Mouse (Mus musculus): ENCODE measurements around the gene Ermard.

The Ermard gene

DNA sequence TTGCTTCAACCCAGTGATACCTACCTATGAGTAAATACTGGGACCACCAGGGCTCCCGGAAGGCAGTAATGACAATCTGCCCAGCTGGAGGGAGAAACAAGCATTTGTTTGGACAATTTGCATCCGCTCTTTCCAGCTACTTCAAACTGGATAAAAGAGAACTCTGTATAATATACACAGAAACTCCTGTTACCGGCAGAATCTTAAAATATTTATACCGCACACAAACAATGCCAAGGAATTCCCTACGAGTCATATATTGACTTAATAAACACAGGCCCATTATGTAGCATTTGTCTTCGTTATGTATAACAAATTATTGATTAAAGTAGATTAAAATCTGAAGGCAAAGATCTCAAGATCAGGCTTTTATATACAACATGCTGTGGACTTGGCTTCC lies 79.6 kb downstream of the Ermard start:
- no peak for DNase-seq (ENCODE audit: low spot score)

DNA sequence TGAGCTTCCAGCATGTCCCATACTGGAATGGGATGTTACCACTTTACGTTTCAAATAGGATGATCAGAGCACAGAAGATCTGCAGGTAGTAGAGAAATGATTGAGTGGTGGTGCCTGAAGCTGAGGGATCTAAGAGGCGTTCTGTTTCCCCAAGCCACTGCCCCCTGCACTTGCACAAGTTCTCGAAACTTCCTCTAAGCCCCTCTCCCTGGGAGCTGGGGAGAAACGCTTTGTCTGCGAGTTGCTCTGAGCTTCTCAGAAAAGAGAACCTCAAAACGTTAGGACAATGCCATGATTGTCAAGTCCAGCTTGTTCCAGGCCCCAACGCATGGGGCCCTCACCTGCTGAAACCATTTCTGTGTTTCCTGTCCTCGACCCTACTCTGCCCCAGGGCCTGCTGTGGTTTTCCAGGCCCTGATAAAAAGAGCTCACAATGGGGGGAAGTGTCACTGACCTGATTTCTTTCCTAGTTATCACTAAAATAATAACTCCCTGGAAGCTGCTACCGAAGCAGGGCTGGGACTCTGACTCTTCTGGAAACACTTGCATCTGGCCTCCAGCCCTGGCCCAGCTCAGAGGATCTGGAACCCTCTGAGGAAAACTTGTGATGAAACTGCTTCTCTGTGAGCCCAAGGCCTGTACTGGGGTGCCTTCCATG lies 88.8 kb downstream of the Ermard start:
- no peak for DNase-seq (ENCODE audit: low spot score)

DNA sequence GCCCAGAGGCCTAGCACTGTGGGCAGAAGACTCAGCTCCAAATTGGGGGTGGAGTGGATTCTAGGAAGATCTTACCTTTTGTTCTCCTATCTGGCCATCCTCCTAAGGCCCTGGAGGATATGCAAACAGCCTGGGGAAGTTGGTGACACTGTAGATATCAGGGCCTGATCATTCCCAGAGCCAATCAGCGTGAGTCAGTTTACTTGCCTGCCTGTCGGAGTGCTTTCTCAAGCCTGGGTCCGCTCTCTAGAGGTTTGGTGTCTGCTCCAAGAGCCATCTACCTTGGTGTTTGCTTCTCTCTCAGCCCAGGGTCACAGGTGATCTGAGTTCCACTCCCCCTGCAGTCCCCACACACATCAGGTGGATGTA lies 89.3 kb downstream of the Ermard start:
- DNase-seq (ENCODE audit: low spot score) = no peak

DNA sequence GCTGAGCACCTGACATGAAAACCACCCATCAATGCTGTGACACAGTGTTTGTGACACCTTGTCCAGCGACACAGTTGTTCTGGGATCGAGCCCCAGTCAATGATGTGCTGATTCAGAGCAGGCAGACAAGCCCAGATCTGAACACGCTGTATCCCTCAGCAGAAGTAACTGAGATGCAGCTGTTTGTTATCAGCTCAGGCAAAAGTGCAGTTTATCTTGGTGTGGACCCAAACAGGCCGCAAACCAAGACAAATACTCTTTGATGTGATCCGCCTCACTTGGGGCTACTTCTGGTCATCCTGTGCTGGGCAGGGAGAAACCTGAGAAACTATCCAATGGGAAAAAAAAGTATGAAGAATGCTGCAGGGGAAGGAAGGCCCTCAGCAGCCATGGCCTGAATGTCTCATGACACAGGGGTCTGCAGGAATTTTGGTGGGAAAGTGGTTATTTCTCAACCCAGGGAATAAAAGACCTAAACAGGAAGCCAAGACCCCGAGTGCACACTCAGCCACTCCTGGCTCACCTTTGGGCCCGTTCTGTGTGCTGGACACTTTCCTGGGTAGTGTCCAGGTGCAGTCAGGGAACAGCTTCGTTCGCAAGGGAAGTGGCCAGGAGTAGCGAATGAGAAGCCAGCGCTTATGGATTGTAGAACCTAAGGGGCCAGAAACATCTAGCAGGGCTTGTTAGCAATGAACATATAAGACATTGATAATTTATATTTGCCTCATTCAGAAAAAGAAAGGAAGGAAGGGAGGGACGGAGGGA lies 94.1 kb downstream of the Ermard start:
- no peak for DNase-seq (ENCODE audit: low spot score)

DNA sequence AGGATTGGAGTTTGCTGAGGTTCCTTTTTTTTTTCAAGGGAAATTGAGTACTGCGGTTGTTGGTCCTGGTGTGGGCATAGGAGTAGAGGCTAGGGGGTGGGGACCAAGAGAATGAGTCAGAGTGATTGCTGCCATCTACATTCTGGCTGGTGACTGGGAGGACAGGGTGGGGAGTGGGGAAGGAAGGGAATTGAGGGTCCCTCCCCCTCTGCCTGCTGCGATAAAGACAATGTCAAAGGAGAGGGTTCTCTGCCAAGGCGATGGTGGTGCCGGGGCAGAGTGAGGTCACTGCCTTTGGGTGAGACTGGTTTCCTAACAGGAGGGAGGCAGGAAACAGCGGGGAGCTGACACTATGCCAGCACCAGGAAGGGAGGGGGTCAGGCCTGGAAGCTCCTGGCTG lies 96.4 kb downstream of the Ermard start:
- no peak for DNase-seq (ENCODE audit: low spot score)
